In the genomic region with DNA sequence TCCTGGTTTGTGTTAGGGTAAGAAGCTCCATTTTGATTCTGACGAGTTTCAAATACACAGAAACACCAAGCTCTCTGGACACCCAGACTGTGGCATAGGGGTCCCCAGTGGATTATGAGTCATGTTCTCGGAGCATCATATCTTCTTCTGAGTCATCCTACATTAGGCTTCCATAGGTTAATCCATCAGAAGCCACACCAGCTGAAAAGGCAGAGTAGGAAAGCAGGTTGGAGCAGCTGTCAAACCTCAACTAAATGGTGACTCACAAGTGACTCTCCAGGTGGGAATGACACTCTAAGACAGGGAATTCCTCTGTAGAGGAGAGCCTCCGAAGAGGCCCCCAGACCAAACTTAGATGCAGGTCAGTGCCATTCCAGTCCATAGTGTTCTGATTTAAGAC, we compare ENCODE assay signal across 26 mouse cellular contexts. TPM values are rescaled to one million over a fixed set of nuclear protein-coding genes. Genes with fewer than 3 reads are reported as not detected.
"Had no signal": no experiment of that assay in that cellular context is flagged by ENCODE, and none has a peak within 500 bp of the region (broad histone marks: within the 10 kb centered on the region; RNA-seq: fewer than 3 reads in every experiment).

No protein-coding gene starts in this region.

- ATAC-seq: liver, postnatal 0 days; lung, postnatal 0 days; midbrain, embryonic 13.5 days; midbrain, embryonic 16.5 days had no signal

- H3K9ac ChIP-seq: kidney, embryonic 15.5 days; liver, embryonic 14.5 days; liver, postnatal 0 days; lung, embryonic 14.5 days; midbrain, embryonic 13.5 days; neural tube, embryonic 12.5 days; neural tube, embryonic 15.5 days had no signal

- DNase-seq: kidney, adult 11 months; kidney, adult 8-10 months; kidney, postnatal 10 days; kidney, postnatal 36 days; liver, postnatal 0 days; lung, embryonic 14.5 days; right cerebral cortex, adult 18-20 months; right cerebral cortex, postnatal 14 days; right cerebral cortex, postnatal 4 days; thymus, postnatal 36 days had no signal

- H3K9me3 ChIP-seq: kidney, embryonic 15.5 days; megakaryocyte, embryonic 14.5 days; midbrain, embryonic 10.5 days; midbrain, embryonic 13.5 days; neural tube, embryonic 12.5 days; neural tube, embryonic 15.5 days had no signal

- H3K36me3 ChIP-seq: kidney, embryonic 15.5 days; midbrain, embryonic 10.5 days; midbrain, embryonic 13.5 days; neural tube, embryonic 12.5 days; neural tube, embryonic 15.5 days had no signal

- H3K27ac ChIP-seq: kidney, embryonic 15.5 days; liver, embryonic 14.5 days; macrophage; midbrain, embryonic 10.5 days; midbrain, embryonic 13.5 days; neural tube, embryonic 12.5 days; neural tube, embryonic 15.5 days had no signal

- H3K4me2 ChIP-seq: kidney, embryonic 15.5 days; liver, embryonic 11.5 days; lung, embryonic 14.5 days; midbrain, embryonic 13.5 days; neural tube, embryonic 12.5 days; neural tube, embryonic 15.5 days had no signal

- H3K4me3 ChIP-seq: kidney, embryonic 15.5 days; megakaryocyte, embryonic 14.5 days; midbrain, embryonic 10.5 days; midbrain, embryonic 13.5 days; neural tube, embryonic 12.5 days; neural tube, embryonic 15.5 days had no signal

RNA-seq across cellular contexts. Expression of a gene that starts 4.7 kb away (rescaled TPM):
- total RNA-seq: layer of hippocampus, postnatal 14 days; left cerebral cortex, adult 18-20 months; left cerebral cortex, postnatal 25 days had no signal
- polyA plus RNA-seq: midbrain, embryonic 10.5 days had no signal

RNA-seq across cellular contexts. Expression of a gene that starts 41.9 kb away (rescaled TPM):
- total RNA-seq: layer of hippocampus, postnatal 14 days; left cerebral cortex, adult 18-20 months; left cerebral cortex, postnatal 25 days had no signal
- polyA plus RNA-seq: kidney, embryonic 15.5 days; limb, embryonic 14.5 days; liver, embryonic 11.5 days; liver, embryonic 14.5 days; liver, postnatal 0 days; lung, embryonic 14.5 days; lung, postnatal 0 days; macrophage; neural tube, embryonic 12.5 days; neural tube, embryonic 15.5 days; urinary bladder, adult 2 months had no signal
